Mouse (Mus musculus): Measurements from ENCODE around the gene Map2k5. TPM values are rescaled to one million over a fixed set of nuclear protein-coding genes. Genes with fewer than 3 reads are reported as not detected.

Gene Map2k5
- polyA plus RNA-seq, 1 experiment, result 25.3 TPM

- Histone ChIP-seq H3K27ac (ENCODE audit: insufficient read depth, low read depth, low read length) (no peak overlapping the region), H3K4me3 (ENCODE audit: insufficient read depth, low read length) (no peak overlapping the region), H3K4me1 (ENCODE audit: control insufficient read depth, insufficient read depth, low read length) (no peaks in the 10 kb centered on the region)
- TF ChIP-seq CTCF (IDR thresholded peaks at IDR 0.05; ENCODE audit: low read depth, low read length) (no peak), POLR2A (IDR thresholded peaks at IDR 0.05; ENCODE audit: borderline replicate concordance, low read depth, low read length) (no peak)
Observed at GRCm38 (mm10) chr9:63203461-63203860, 174.2 kb downstream of the Map2k5 start.

- H3K27ac ChIP-seq (ENCODE audit: insufficient read depth, low read depth, low read length), result no peak overlapping the region
- H3K4me1 ChIP-seq (ENCODE audit: control insufficient read depth, insufficient read depth, low read length), result no peaks in the 10 kb centered on the region
- TF ChIP-seq POLR2A (IDR thresholded peaks at IDR 0.05; ENCODE audit: borderline replicate concordance, low read depth, low read length) (no peak), CTCF (IDR thresholded peaks at IDR 0.05; ENCODE audit: low read depth, low read length) (no peak)
- no peak overlapping the region for H3K4me3 ChIP-seq (ENCODE audit: insufficient read depth, low read length)
Observed at GRCm38 (mm10) chr9:63201376-63202323, 176.1 kb downstream of the Map2k5 start.

- H3K27ac ChIP-seq (ENCODE audit: insufficient read depth, low read depth, low read length), result no peak overlapping the region
Observed at GRCm38 (mm10) chr9:63197252-63197651, 180.4 kb downstream of the Map2k5 start.

GRCm38 (mm10) chr9:63196114-63196682 is 181.5 kb downstream of the Map2k5 start:
- no peaks in the 10 kb centered on the region for H3K4me1 ChIP-seq (ENCODE audit: control insufficient read depth, insufficient read depth, low read length)
- no peak overlapping the region for H3K27ac ChIP-seq (ENCODE audit: insufficient read depth, low read depth, low read length)
- TF ChIP-seq POLR2A (IDR thresholded peaks at IDR 0.05; ENCODE audit: borderline replicate concordance, low read depth, low read length) (no peak), CTCF (IDR thresholded peaks at IDR 0.05; ENCODE audit: low read depth, low read length) (no peak)
- no peak overlapping the region for H3K4me3 ChIP-seq (ENCODE audit: insufficient read depth, low read length)

More at GRCm38 (mm10) chr9:63197252-63197651, 180.4 kb downstream of the Map2k5 start:
- no peak for TF ChIP-seq POLR2A (IDR thresholded peaks at IDR 0.05; ENCODE audit: borderline replicate concordance, low read depth, low read length)
- TF ChIP-seq CTCF (IDR thresholded peaks at IDR 0.05; ENCODE audit: low read depth, low read length), result no peak
- no peak overlapping the region for H3K4me3 ChIP-seq (ENCODE audit: insufficient read depth, low read length)
- H3K4me1 ChIP-seq (ENCODE audit: control insufficient read depth, insufficient read depth, low read length), result no peaks in the 10 kb centered on the region

GRCm38 (mm10) chr9:63195523-63195922 is 182.2 kb downstream of the Map2k5 start:
- TF ChIP-seq CTCF (IDR thresholded peaks at IDR 0.05; ENCODE audit: low read depth, low read length) (no peak), POLR2A (IDR thresholded peaks at IDR 0.05; ENCODE audit: borderline replicate concordance, low read depth, low read length) (no peak)
- H3K4me3 ChIP-seq (ENCODE audit: insufficient read depth, low read length), result no peak overlapping the region
- H3K4me1 ChIP-seq (ENCODE audit: control insufficient read depth, insufficient read depth, low read length), result no peaks in the 10 kb centered on the region
- H3K27ac ChIP-seq (ENCODE audit: insufficient read depth, low read depth, low read length), result no peak overlapping the region

GRCm38 (mm10) chr9:63194791-63195190 is 182.9 kb downstream of the Map2k5 start:
- Histone ChIP-seq H3K4me3 (ENCODE audit: insufficient read depth, low read length) (no peak overlapping the region), H3K27ac (ENCODE audit: insufficient read depth, low read depth, low read length) (no peak overlapping the region), H3K4me1 (ENCODE audit: control insufficient read depth, insufficient read depth, low read length) (no peaks in the 10 kb centered on the region)
- TF ChIP-seq CTCF (IDR thresholded peaks at IDR 0.05; ENCODE audit: low read depth, low read length) (no peak), POLR2A (IDR thresholded peaks at IDR 0.05; ENCODE audit: borderline replicate concordance, low read depth, low read length) (no peak)

GRCm38 (mm10) chr9:63192809-63193208 is 184.9 kb downstream of the Map2k5 start:
- TF ChIP-seq CTCF (IDR thresholded peaks at IDR 0.05; ENCODE audit: low read depth, low read length) (no peak), POLR2A (IDR thresholded peaks at IDR 0.05; ENCODE audit: borderline replicate concordance, low read depth, low read length) (no peak)
- Histone ChIP-seq H3K4me1 (ENCODE audit: control insufficient read depth, insufficient read depth, low read length) (no peaks in the 10 kb centered on the region), H3K4me3 (ENCODE audit: insufficient read depth, low read length) (no peak overlapping the region), H3K27ac (ENCODE audit: insufficient read depth, low read depth, low read length) (no peak overlapping the region)

GRCm38 (mm10) chr9:63187310-63187709 is 190.4 kb downstream of the Map2k5 start:
- no peak overlapping the region for H3K27ac ChIP-seq (ENCODE audit: insufficient read depth, low read depth, low read length)
- H3K4me3 ChIP-seq (ENCODE audit: insufficient read depth, low read length), result no peak overlapping the region
- TF ChIP-seq POLR2A (IDR thresholded peaks at IDR 0.05; ENCODE audit: borderline replicate concordance, low read depth, low read length), result no peak
- no peak for TF ChIP-seq CTCF (IDR thresholded peaks at IDR 0.05; ENCODE audit: low read depth, low read length)

GRCm38 (mm10) chr9:63185249-63185648 is 192.5 kb downstream of the Map2k5 start:
- Histone ChIP-seq H3K27ac (ENCODE audit: insufficient read depth, low read depth, low read length) (no peak overlapping the region), H3K4me1 (ENCODE audit: control insufficient read depth, insufficient read depth, low read length) (no peaks in the 10 kb centered on the region), H3K4me3 (ENCODE audit: insufficient read depth, low read length) (no peak overlapping the region)
- TF ChIP-seq CTCF (IDR thresholded peaks at IDR 0.05; ENCODE audit: low read depth, low read length), result no peak

More at GRCm38 (mm10) chr9:63187310-63187709, 190.4 kb downstream of the Map2k5 start:
- no peaks in the 10 kb centered on the region for H3K4me1 ChIP-seq (ENCODE audit: control insufficient read depth, insufficient read depth, low read length)

- no peak overlapping the region for H3K27ac ChIP-seq (ENCODE audit: insufficient read depth, low read depth, low read length)
Observed at GRCm38 (mm10) chr9:63183864-63184263, 193.8 kb downstream of the Map2k5 start.

More at GRCm38 (mm10) chr9:63183864-63184263, 193.8 kb downstream of the Map2k5 start:
- Histone ChIP-seq H3K4me3 (ENCODE audit: insufficient read depth, low read length) (no peak overlapping the region), H3K4me1 (ENCODE audit: control insufficient read depth, insufficient read depth, low read length) (no peaks in the 10 kb centered on the region)
- TF ChIP-seq POLR2A (IDR thresholded peaks at IDR 0.05; ENCODE audit: borderline replicate concordance, low read depth, low read length), result no peak

All from bone marrow macrophage, adult 2 months (primary cell).